Mouse (Mus musculus) limb, embryonic 15.5 days (tissue): ENCODE data around the gene Clic4. TPM values are rescaled to one million over a fixed set of nuclear protein-coding genes. Genes with fewer than 3 reads are reported as not detected.
A peak's percentile ranks its signal among the peaks of the same experiment; 100 is the strongest.
"Not testable (repeated sequence)": the region's sequence is repeated elsewhere in the genome, so short reads cannot be mapped to it uniquely, and the experiment has no call there.

Experiments used
- ATAC-seq: fragments of 200-750 bp; cut with Nextera tagmentation; 2 replicates; pipeline ENCODE4 v1.8.0; 2017; ENCODE audit warnings: low read depth, moderate TSS enrichment; ENCODE audit not compliant: insufficient number of reproducible peaks, low FRiP score, low TSS enrichment
- H3K27ac ChIP-seq: fragments of 300-500 bp; sonication (generic); 2 replicates; pipeline ENCODE4 v1.5.1; 2015; ENCODE audit warnings: moderate library complexity, mild to moderate bottlenecking, inconsistent platforms
- H3K27me3 ChIP-seq: fragments of 300-500 bp; sonication (generic); 2 replicates; pipeline ENCODE4 v1.6.1; 2015; ENCODE audit warnings: inconsistent platforms
- H3K36me3 ChIP-seq: fragments of 300-500 bp; sonication (generic); 2 replicates; pipeline ENCODE4 v1.6.1; 2015; ENCODE audit warnings: inconsistent platforms
- H3K4me1 ChIP-seq: fragments of 300-500 bp; sonication (generic); 2 replicates; pipeline ENCODE4 v1.6.1; 2015; ENCODE audit warnings: inconsistent platforms
- H3K4me2 ChIP-seq: fragments of 300-500 bp; sonication (generic); 2 replicates; pipeline ENCODE4 v1.6.1; 2015; ENCODE audit warnings: mild to moderate bottlenecking, inconsistent platforms
- H3K4me3 ChIP-seq: fragments of 300-500 bp; sonication (generic); 2 replicates; pipeline ENCODE4 v1.5.1; 2015; ENCODE audit warnings: mild to moderate bottlenecking, inconsistent platforms
- H3K9ac ChIP-seq: fragments of 300-500 bp; sonication (generic); 2 replicates; pipeline ENCODE4 v1.6.1; 2015; ENCODE audit warnings: inconsistent platforms
- H3K9me3 ChIP-seq: fragments of 300-500 bp; sonication (generic); 2 replicates; pipeline ENCODE4 v1.6.1; 2016; ENCODE audit warnings: inconsistent platforms
- WGBS: fragments of 180-500 bp; shearing (Covaris S2); methylation state at CpG from one replicate; pipeline ENCODE4 v1.1.7; 2015; 5-methylcytosine and 5-hydroxymethylcytosine counted together
- polyA plus RNA-seq: library from polyadenylated mRNA; unstranded; fragments of >200 nt; fragmentation: Nextera tagmentation; extraction: Ambion mirVana; gene quantifications from 2 replicates; pipeline ENCODE4 v1.2.1, GENCODE M21; 2015

Gene Clic4
- polyA plus RNA-seq, 1 experiment from 2014 or later = 117 TPM

GRCm38 (mm10) chr4:135201771-135202170 is 70.8 kb downstream of the Clic4 start:
- Histone ChIP-seq H3K9ac (no peak overlapping the region), H3K27me3 (peaks cover 35% of the 10 kb centered on the region), H3K4me3 (no peak overlapping the region), H3K27ac (no peak overlapping the region), H3K4me2 (no peak overlapping the region), H3K36me3 (no peaks in the 10 kb centered on the region), H3K9me3 (no peaks in the 10 kb centered on the region), H3K4me1 (peaks cover 25% of the 10 kb centered on the region)
- WGBS = 73% methylated on average over 16 of the region's 16 CpGs
- no peak for ATAC-seq

- WGBS = 47% methylated on average over 8 of the region's 8 CpGs
These were observed 74.8 kb downstream of the Clic4 start for GRCm38 (mm10) chr4:135197857-135198256.

DNA sequence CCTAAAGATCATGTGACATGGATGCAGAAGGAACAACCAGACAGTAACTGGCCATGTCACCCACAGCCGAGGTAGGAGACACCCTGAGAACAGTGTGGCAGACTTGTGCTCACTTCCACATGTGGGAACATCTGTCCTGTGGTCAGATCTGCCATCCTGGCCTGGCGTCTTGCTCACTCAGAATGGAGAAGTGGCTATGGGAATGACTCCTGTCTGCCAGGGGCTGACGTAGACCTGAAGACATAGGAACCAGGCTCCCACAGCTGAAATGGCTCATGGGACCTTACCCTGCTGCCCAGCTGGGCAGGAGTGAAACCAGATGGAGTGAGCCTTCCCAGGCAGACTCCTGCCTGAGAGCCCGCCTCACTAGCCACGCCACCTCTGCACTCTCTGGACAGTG is 79.8 kb downstream of the Clic4 start:
- peaks cover 6% of the 10 kb centered on the region; the same call in 1 of the 2 replicates for H3K27me3 ChIP-seq

More at GRCm38 (mm10) chr4:135197857-135198256, 74.8 kb downstream of the Clic4 start:
- Histone ChIP-seq H3K4me2 (no peak overlapping the region), H3K9me3 (no peaks in the 10 kb centered on the region), H3K27me3 (peaks cover 11% of the 10 kb centered on the region; the same call in 1 of the 2 replicates), H3K36me3 (no peaks in the 10 kb centered on the region), H3K4me1 (peaks cover 9% of the 10 kb centered on the region; the same call in 1 of the 2 replicates), H3K27ac (no peak overlapping the region), H3K4me3 (no peak overlapping the region), H3K9ac (no peak overlapping the region)
- ATAC-seq = no peak

GRCm38 (mm10) chr4:135191604-135192003 is 81.0 kb downstream of the Clic4 start:
- H3K36me3 ChIP-seq = no peaks in the 10 kb centered on the region
- no peak overlapping the region for H3K4me2 ChIP-seq
- no peak overlapping the region for H3K4me3 ChIP-seq
- H3K9ac ChIP-seq = no peak overlapping the region
- H3K4me1 ChIP-seq = no peaks in the 10 kb centered on the region
- no peak overlapping the region for H3K27ac ChIP-seq
- no peak for ATAC-seq
- 77% methylated on average over 11 of the region's 11 CpGs for WGBS
- peaks cover 6% of the 10 kb centered on the region; the same call in 1 of the 2 replicates for H3K27me3 ChIP-seq
- H3K9me3 ChIP-seq = no peaks in the 10 kb centered on the region

More for the DNA sequence above, 79.8 kb downstream of the Clic4 start:
- WGBS = 67% methylated on average over 5 of the region's 5 CpGs
- Histone ChIP-seq H3K4me3 (no peak overlapping the region), H3K27ac (no peak overlapping the region), H3K36me3 (no peaks in the 10 kb centered on the region), H3K9me3 (no peaks in the 10 kb centered on the region), H3K4me2 (no peak overlapping the region), H3K4me1 (peaks cover 3% of the 10 kb centered on the region; the same call in 1 of the 2 replicates), H3K9ac (no peak overlapping the region)
- ATAC-seq = no peak

GRCm38 (mm10) chr4:135191185-135191584 is 81.4 kb downstream of the Clic4 start:
- H3K9ac ChIP-seq = no peak overlapping the region
- no peak overlapping the region; the same call in 1 of the 2 replicates for H3K27ac ChIP-seq
- no peaks in the 10 kb centered on the region for H3K9me3 ChIP-seq
- H3K27me3 ChIP-seq = peaks cover 6% of the 10 kb centered on the region; the same call in 1 of the 2 replicates
- no peak overlapping the region for H3K4me2 ChIP-seq
- ATAC-seq = no peak
- no peak overlapping the region for H3K4me3 ChIP-seq
- H3K4me1 ChIP-seq = no peaks in the 10 kb centered on the region
- H3K36me3 ChIP-seq = no peaks in the 10 kb centered on the region
- WGBS = 79% methylated on average over 1 of the region's 1 CpGs

DNA sequence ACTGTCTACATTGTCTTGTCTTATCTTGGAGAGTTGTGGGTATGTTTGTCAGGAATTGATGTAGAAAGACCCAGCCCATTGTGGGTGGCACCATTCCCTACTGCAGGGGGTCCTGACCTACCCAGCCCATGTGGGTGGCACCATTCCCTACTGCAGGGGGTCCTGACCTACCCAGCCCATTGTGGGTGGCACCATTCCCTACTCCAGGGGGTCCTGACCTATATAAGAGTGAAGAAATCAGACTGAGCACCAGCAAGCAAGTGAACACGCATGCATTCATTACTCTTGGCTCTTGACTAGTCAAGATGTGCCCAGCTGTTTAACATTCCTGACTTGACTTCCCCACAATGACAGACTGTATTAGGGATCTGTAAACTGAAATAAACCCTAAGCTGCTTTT is 82.2 kb downstream of the Clic4 start:
- Histone ChIP-seq H3K4me3 (no peak overlapping the region), H3K27me3 (peaks cover 6% of the 10 kb centered on the region; the same call in 1 of the 2 replicates), H3K4me1 (no peaks in the 10 kb centered on the region), H3K27ac (no peak overlapping the region), H3K4me2 (no peak overlapping the region), H3K9ac (no peak overlapping the region), H3K9me3 (no peaks in the 10 kb centered on the region), H3K36me3 (no peaks in the 10 kb centered on the region)
- 84% methylated on average over 1 of the region's 1 CpGs for WGBS
- no peak for ATAC-seq

- Histone ChIP-seq H3K4me3 (no peak overlapping the region), H3K9me3 (no peaks in the 10 kb centered on the region), H3K27ac (no peak overlapping the region), H3K36me3 (no peaks in the 10 kb centered on the region), H3K9ac (no peak overlapping the region), H3K27me3 (peaks cover 6% of the 10 kb centered on the region; the same call in 1 of the 2 replicates), H3K4me2 (no peak overlapping the region), H3K4me1 (no peaks in the 10 kb centered on the region)
- 76% methylated on average over 12 of the region's 12 CpGs for WGBS
- ATAC-seq = no peak
These were observed 83.1 kb downstream of the Clic4 start for GRCm38 (mm10) chr4:135189452-135190008.

DNA sequence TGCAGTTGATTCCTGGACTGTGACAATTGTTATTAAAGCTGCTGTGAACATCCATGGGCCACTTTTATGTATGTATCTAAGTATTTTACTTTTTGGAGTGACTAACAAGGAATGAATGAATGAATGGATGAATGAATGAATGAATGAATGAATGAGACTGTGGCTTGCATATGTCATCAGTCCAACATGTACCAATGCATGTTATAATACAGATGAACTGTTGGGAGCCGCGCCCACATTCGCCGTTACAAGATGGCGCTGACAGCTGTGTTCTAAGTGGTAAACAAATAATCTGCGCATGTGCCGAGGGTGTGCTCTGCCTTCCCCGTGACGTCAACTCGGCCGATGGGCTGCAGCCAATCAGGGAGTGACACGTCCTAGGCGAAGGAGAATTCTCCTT is 88.3 kb downstream of the Clic4 start:
- not testable (repeated sequence) for H3K27ac ChIP-seq, H3K4me2 ChIP-seq, H3K27me3 ChIP-seq, H3K9me3 ChIP-seq, H3K9ac ChIP-seq, H3K36me3 ChIP-seq, H3K4me3 ChIP-seq, H3K4me1 ChIP-seq, ATAC-seq
- WGBS = 96% methylated on average over 7 of the region's 13 CpGs

GRCm38 (mm10) chr4:135181819-135182218 is 90.8 kb downstream of the Clic4 start:
- H3K27ac ChIP-seq = no peak overlapping the region
- WGBS = 84% methylated on average over 4 of the region's 4 CpGs

GRCm38 (mm10) chr4:135179077-135179481 is 93.5 kb downstream of the Clic4 start:
- no peak for ATAC-seq
- no peak overlapping the region for H3K9ac ChIP-seq
- no peaks in the 10 kb centered on the region for H3K9me3 ChIP-seq
- no peak overlapping the region for H3K4me2 ChIP-seq
- peaks cover 32% of the 10 kb centered on the region for H3K4me1 ChIP-seq
- 23% methylated on average over 5 of the region's 5 CpGs for WGBS
- peaks cover 44% of the 10 kb centered on the region for H3K27me3 ChIP-seq
- H3K27ac ChIP-seq = peak overlapping the region; percentile 27; the same call in 1 of the 2 replicates
- no peaks in the 10 kb centered on the region for H3K36me3 ChIP-seq
- H3K4me3 ChIP-seq = no peak overlapping the region

More at GRCm38 (mm10) chr4:135181819-135182218, 90.8 kb downstream of the Clic4 start:
- no peaks in the 10 kb centered on the region for H3K36me3 ChIP-seq
- peaks cover 19% of the 10 kb centered on the region; the same call in 1 of the 2 replicates for H3K27me3 ChIP-seq
- no peak for ATAC-seq
- no peak overlapping the region for H3K4me2 ChIP-seq
- H3K4me1 ChIP-seq = peaks cover 16% of the 10 kb centered on the region
- H3K9me3 ChIP-seq = no peaks in the 10 kb centered on the region
- no peak overlapping the region for H3K9ac ChIP-seq
- no peak overlapping the region for H3K4me3 ChIP-seq

DNA sequence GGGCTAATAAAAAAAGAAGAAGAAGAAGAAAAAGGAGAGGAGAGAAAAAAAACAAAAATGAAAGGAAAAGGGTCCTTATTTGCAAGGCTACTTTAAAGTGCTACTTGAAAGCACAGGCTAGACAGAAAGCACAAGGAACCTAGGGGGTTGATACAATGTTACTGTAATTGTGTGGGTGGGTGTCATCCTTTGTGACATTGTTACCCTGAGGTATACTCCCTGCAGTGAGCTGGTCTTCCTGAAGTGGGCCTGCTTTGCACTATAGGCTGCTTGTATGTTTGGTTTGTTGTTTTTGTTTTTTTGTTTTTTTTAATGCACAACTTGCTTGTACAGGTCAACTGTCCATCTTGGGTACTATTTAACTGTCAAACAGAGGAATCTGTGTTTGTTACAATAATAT is 95.0 kb downstream of the Clic4 start:
- Histone ChIP-seq H3K9me3 (no peaks in the 10 kb centered on the region), H3K36me3 (no peaks in the 10 kb centered on the region), H3K4me1 (peaks cover 41% of the 10 kb centered on the region), H3K4me3 (no peak overlapping the region), H3K4me2 (no peak overlapping the region), H3K9ac (no peak overlapping the region), H3K27ac (no peak overlapping the region), H3K27me3 (peaks cover 59% of the 10 kb centered on the region)
- ATAC-seq = no peak

GRCm38 (mm10) chr4:135175406-135176120 is 97.1 kb downstream of the Clic4 start:
- 21% methylated on average over 38 of the region's 38 CpGs for WGBS
- H3K4me1 ChIP-seq = peaks cover 47% of the 10 kb centered on the region

More at GRCm38 (mm10) chr4:135175406-135176120, 97.1 kb downstream of the Clic4 start:
- H3K4me2 ChIP-seq = peak overlapping the region; percentile 35
- peaks cover 77% of the 10 kb centered on the region for H3K27me3 ChIP-seq
- no peaks in the 10 kb centered on the region for H3K9me3 ChIP-seq
- peak overlapping the region; percentile 7 for H3K4me3 ChIP-seq
- no peak for ATAC-seq
- no peaks in the 10 kb centered on the region; the same call in 1 of the 2 replicates for H3K36me3 ChIP-seq
- H3K9ac ChIP-seq = no peak overlapping the region
- no peak overlapping the region for H3K27ac ChIP-seq
